Mouse (Mus musculus) cerebellum, adult 2 months (tissue): ENCODE measurements at regions not wholly inside any gene's neighbourhood (a gene's known extent, or its start where the extent isn't known, plus 50 kb on each side); places are given as distances from the start of the nearest gene placed in this dataset.

Experiments
- CTCF ChIP-seq: fragments of 200-500 bp; IDR thresholded peaks from 2 replicates; pipeline ENCODE4 v1.5.1; 2011; ENCODE audit warnings: low read depth, mild to moderate bottlenecking, control low read depth, low read length, moderate library complexity, borderline replicate concordance; ENCODE audit not compliant: insufficient read depth
- POLR2A ChIP-seq: fragments of 200-500 bp; IDR thresholded peaks from 2 replicates; pipeline ENCODE4 v1.6.1; 2011; ENCODE audit warnings: low read length, control low read depth, borderline replicate concordance; ENCODE audit not compliant: insufficient read depth

GRCm38 (mm10) chr6:31168730-31169129 is 209.9 kb upstream of the Klf14 start:
- TF ChIP-seq CTCF, result no peak
- no peak for TF ChIP-seq POLR2A
